Mouse (Mus musculus) forebrain, postnatal 0 days (tissue): ENCODE results near the gene Ubqln4. TPM values are rescaled to one million over a fixed set of nuclear protein-coding genes. Genes with fewer than 3 reads are reported as not detected.
"Not testable (repeated sequence)": the region's sequence is repeated elsewhere in the genome, so short reads cannot be mapped to it uniquely, and the experiment has no call there.

Experiments
- ATAC-seq: fragments of 200-750 bp; cut with Nextera tagmentation; 2 replicates; pipeline ENCODE4 v1.8.0; 2017; ENCODE audit warnings: mild to moderate bottlenecking, moderate library complexity
- DNase-seq: peaks from one replicate; pipeline ENCODE4 v3.0.0-alpha.2; 2015
- H3K27ac ChIP-seq: fragments of 300-500 bp; sonication (generic); 2 replicates; pipeline ENCODE4 v1.5.1; 2014; ENCODE audit warnings: low read depth, mild to moderate bottlenecking, antibody characterized with exemption, low read length, moderate library complexity, mixed read lengths
- H3K27me3 ChIP-seq: fragments of 300-500 bp; sonication (generic); 2 replicates; pipeline ENCODE4 v1.6.1; 2014; ENCODE audit warnings: mild to moderate bottlenecking, low read length, mixed read lengths; ENCODE audit not compliant: insufficient read depth
- H3K36me3 ChIP-seq: fragments of 300-500 bp; sonication (generic); 2 replicates; pipeline ENCODE4 v1.6.1; 2014; ENCODE audit warnings: mild to moderate bottlenecking, moderate library complexity; ENCODE audit not compliant: insufficient read depth
- H3K4me1 ChIP-seq: fragments of 300-500 bp; sonication (generic); 2 replicates; pipeline ENCODE4 v1.6.1; 2014; ENCODE audit warnings: antibody characterized with exemption; ENCODE audit not compliant: insufficient read depth
- H3K4me2 ChIP-seq: fragments of 300-500 bp; sonication (generic); 2 replicates; pipeline ENCODE4 v1.6.1; 2014; ENCODE audit warnings: low read depth, mild to moderate bottlenecking, moderate library complexity
- H3K4me3 ChIP-seq: fragments of 300-500 bp; sonication (generic); 2 replicates; pipeline ENCODE4 v1.5.1; 2014; ENCODE audit warnings: low read depth, low read length, mixed read lengths
- H3K9ac ChIP-seq: fragments of 300-500 bp; sonication (generic); 2 replicates; pipeline ENCODE4 v1.6.1; 2014; ENCODE audit warnings: mild to moderate bottlenecking
- H3K9me3 ChIP-seq: fragments of 300-500 bp; sonication (generic); 2 replicates; pipeline ENCODE4 v1.6.1; 2016; ENCODE audit warnings: low read length
- CTCF ChIP-seq: sonication (generic); IDR thresholded peaks from 2 replicates; pipeline ENCODE4 v1.5.1; 2016; ENCODE audit warnings: antibody characterized with exemption, control low read depth, low read depth
- WGBS: fragments of 180-500 bp; shearing (Covaris S2); extraction: QIAGEN DNeasy Blood & Tissue Kit; methylation state at CpG from one replicate; pipeline ENCODE4 v1.1.7; 2014; 5-methylcytosine and 5-hydroxymethylcytosine counted together
- polyA plus RNA-seq: library from polyadenylated mRNA; unstranded; fragments of >200 nt; fragmentation: Nextera tagmentation; extraction: Ambion mirVana; gene quantifications from 2 replicates; pipeline ENCODE4 v1.2.1, GENCODE M21; 2015
- total RNA-seq: library from RNA; depleted of rRNA; stranded (reverse); fragments of >200 nt; gene quantifications from 2 replicates; pipeline ENCODE4 v1.2.3, GENCODE M21; 2014

Ubqln4 gene
- total and polyA plus RNA-seq, 2 experiments from 2014 or later: 30.8 to 116 TPM

DNA sequence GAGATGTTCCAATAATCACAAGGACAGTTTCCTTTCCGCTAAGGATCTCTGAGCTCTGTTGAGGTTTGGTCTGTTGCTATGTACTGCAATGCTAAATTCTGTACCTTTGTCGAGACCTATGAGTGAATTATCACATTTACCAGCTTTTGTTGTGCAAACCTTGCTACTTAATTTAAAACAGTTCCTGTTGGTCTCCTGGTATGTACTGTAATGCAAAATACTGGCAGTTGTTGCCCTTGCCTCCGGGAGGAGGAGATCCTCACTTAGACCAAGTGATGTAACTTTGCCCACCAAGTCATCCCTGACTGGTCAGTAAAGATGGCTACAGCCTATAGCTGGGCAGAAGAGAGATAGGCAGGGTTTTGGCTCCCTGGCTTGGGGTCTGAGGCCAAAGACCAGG is 22.0 kb downstream of the Ubqln4 start, which contains the start of gene Ssr2:
Ssr2 (plus strand) TSS at position 337 of the 400 bp plus-strand sequence.
- no peak within 1 kb of the TSS for H3K4me2 ChIP-seq
- no peaks in the 10 kb centered on the region for H3K27me3 ChIP-seq
- no peak within 1 kb of the TSS for H3K27ac ChIP-seq
- H3K9me3 ChIP-seq: no peaks in the 10 kb centered on the region
- no peaks in the 10 kb centered on the region for H3K36me3 ChIP-seq
- no peak for TF ChIP-seq CTCF
- no peak within 1 kb of the TSS for H3K9ac ChIP-seq
- ATAC-seq: no peak
- DNase-seq: no peak
- H3K4me1 ChIP-seq: peaks cover 4% of the 10 kb centered on the region; the same call in 1 of the 2 replicates
- no peak within 1 kb of the TSS for H3K4me3 ChIP-seq
- 89% methylated on average over 3 of the region's 3 CpGs for WGBS

DNA sequence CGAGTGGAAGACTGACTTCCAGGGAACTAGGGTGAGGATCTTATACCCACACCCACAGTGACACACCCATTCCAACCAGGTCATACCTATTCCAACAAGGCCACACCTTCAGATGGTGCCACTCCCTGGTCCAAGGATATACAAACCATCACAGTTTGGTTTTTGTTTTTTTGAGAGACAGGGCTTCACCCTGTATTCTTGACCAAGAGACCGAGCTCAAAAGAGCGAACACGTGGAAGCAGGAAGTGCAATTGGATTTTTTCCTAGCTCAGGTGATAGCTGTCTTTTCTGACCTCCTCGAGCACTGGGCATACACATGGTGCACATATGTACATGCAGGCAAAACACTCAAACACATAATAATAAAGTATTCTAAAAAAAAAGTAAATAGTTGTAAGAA is 24.3 kb downstream of the Ubqln4 start:
- H3K27me3 ChIP-seq, H3K9ac ChIP-seq, ATAC-seq, H3K4me1 ChIP-seq, H3K36me3 ChIP-seq, DNase-seq, H3K9me3 ChIP-seq, H3K4me3 ChIP-seq, H3K27ac ChIP-seq, H3K4me2 ChIP-seq: not testable (repeated sequence)
- 87% methylated on average over 5 of the region's 5 CpGs for WGBS

DNA sequence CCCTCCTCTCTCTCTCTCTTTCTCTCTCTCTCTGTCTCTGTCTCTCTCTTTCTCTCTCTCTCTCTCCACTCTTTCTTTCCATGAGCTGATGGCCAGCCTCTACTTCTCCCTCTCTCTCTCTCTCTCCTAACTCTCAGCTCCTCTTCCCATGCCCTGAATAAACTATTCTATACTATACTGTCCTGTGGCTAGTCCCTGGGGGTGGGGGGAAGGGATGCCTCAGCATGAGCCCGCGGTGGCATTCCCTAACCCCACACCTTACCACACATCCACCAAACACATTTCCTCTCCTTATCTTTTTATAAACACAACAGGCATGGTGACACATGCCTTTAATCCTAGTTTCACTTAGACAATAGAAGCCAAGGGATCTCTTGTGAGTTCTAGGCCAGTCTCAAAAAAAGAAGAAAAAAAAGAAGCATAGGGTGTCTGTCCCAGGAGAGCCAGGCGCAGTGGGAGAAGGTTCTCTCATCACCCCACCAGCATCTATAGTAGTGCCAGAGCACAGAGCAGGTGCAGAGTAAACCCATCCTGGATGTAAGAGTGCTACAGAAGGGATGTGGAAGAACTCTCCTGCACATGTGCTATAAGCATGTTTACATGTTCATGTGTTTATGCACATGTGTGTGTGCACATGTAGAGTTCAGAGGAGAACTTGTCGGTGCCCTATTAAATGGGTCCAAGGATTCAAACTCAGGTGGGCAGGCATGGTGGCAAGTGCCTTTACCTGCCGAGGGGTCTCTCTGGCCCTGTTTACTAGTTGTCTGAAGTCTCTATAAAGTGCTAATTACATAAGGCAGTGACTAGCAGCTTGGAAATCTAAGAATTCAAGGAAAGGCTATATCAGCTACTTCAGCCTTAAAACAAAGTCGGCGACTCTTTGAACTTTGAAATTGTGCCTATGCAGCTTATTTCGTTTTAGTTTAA is 25.2 kb downstream of the Ubqln4 start:
- H3K9ac ChIP-seq: peak overlapping the region; percentile 79
- H3K4me2 ChIP-seq: peak overlapping the region; percentile 71
- no peaks in the 10 kb centered on the region for H3K27me3 ChIP-seq
- no peak for TF ChIP-seq CTCF
- ATAC-seq (0 out of 2 replicates have a peak, but pooled peaks have one; percentile 1), DNase-seq (no peak)
- peaks cover 17% of the 10 kb centered on the region for H3K36me3 ChIP-seq
- peak overlapping the region; percentile 78 for H3K4me3 ChIP-seq
- H3K27ac ChIP-seq: no peak overlapping the region
- H3K9me3 ChIP-seq: no peaks in the 10 kb centered on the region
- peaks cover 7% of the 10 kb centered on the region; the same call in 1 of the 2 replicates for H3K4me1 ChIP-seq
- 58% methylated on average over 8 of the region's 8 CpGs for WGBS

DNA sequence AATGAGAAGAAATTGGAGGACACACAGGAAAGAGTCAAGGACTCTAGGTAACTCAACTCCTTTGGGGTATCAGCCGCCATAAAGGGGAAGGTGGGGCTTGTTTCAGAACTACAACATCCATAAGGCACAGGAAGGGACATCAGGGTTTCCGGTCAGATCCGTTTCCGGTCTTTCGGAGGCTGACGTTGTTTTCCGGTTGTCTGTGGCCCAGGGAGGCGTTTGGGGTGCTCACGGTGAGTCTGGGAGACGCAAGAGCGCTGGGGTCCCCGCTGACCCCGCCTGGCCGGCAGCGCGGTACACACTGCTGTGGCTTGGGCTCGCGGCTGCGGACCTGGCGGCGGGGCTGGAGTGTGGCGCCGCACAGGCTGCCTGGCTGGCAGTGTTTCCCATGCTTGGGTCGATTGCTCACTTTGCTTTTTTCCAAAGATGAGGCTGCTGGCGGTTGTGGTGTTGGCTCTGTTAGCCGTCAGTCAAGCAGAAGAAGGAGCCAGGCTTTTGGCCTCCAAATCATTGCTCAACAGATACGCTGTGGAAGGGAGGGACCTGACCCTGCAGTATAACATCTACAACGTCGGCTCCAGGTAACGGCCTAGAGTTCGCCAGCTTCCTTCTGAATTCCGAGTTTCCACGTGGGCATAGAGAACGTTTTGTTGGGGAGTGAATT is 26.0 kb downstream of the Ubqln4 start:
- peak overlapping the region; percentile 78 for H3K4me3 ChIP-seq
- no peaks in the 10 kb centered on the region for H3K27me3 ChIP-seq
- peaks cover 23% of the 10 kb centered on the region for H3K36me3 ChIP-seq
- no peaks in the 10 kb centered on the region for H3K9me3 ChIP-seq
- peak; percentile 97 for ATAC-seq
- under 1% methylated on average over 34 of the region's 34 CpGs for WGBS
- H3K27ac ChIP-seq: peak overlapping the region; percentile 68; the same call in 1 of the 2 replicates
- DNase-seq: peak; percentile 87
- peaks cover 7% of the 10 kb centered on the region; the same call in 1 of the 2 replicates for H3K4me1 ChIP-seq
- peak overlapping the region; percentile 71 for H3K4me2 ChIP-seq
- TF ChIP-seq CTCF: no peak
- peak overlapping the region; percentile 79 for H3K9ac ChIP-seq

DNA sequence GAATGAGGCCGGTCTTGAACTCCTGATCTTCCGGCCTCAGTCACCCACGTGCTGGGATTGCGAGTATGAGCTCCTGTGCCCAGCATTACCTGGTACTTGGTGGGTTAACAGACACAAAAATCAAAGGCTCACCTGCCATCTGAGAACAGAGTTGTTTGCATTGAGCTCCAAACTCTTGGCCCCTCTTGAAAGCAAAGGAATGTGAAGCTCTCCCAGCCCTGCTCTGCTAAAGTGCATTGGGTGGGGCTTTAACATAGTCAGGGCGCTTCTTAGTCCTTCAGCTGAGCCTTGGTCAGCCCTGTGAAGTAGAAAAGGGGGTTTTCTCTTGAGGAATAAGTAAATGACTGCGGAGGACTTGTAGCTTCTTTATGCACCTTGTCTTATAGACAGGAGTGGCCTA is 32.2 kb downstream of the Ubqln4 start:
- no peak for ATAC-seq
- no peak for TF ChIP-seq CTCF
- H3K27me3 ChIP-seq: no peaks in the 10 kb centered on the region
- H3K4me3 ChIP-seq: no peak overlapping the region
- H3K4me2 ChIP-seq: no peak overlapping the region
- no peak for DNase-seq
- H3K9ac ChIP-seq: no peak overlapping the region
- 96% methylated on average over 6 of the region's 6 CpGs for whole genome bisulfite sequencing
- H3K9me3 ChIP-seq: no peaks in the 10 kb centered on the region
- peaks cover 59% of the 10 kb centered on the region for H3K36me3 ChIP-seq
- H3K4me1 ChIP-seq: 0 out of 2 replicates have a peak, but pooled peaks cover under 1% of the 10 kb centered on the region
- no peak overlapping the region for H3K27ac ChIP-seq

DNA sequence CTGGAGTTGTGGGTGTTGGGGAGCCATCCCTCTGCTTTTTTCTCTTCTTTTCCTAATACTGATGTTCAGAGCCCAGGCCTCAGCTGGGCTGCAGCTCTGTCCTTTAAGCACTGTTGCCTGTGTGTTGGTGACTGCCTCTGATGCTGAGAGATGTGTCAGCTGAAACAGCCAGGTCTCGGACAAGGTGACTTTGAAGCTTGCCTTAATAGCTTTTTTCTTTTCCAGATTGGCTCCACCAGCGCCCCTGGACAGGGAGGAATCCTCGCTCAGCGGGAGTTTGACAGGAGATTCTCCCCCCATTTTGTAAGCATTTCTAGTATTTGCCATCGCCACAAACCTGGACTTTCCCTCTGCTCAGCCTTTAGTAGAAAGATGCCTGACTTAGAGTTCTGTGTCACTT is 33.1 kb downstream of the Ubqln4 start:
- Histone ChIP-seq H3K4me2 (no peak overlapping the region), H3K4me3 (no peak overlapping the region), H3K27ac (no peak overlapping the region), H3K9ac (no peak overlapping the region), H3K27me3 (no peaks in the 10 kb centered on the region), H3K36me3 (peaks cover 59% of the 10 kb centered on the region), H3K4me1 (no peaks in the 10 kb centered on the region), H3K9me3 (no peaks in the 10 kb centered on the region)
- no peak for TF ChIP-seq CTCF
- DNase-seq (no peak), ATAC-seq (no peak)
- 94% methylated on average over 5 of the region's 5 CpGs for WGBS

DNA sequence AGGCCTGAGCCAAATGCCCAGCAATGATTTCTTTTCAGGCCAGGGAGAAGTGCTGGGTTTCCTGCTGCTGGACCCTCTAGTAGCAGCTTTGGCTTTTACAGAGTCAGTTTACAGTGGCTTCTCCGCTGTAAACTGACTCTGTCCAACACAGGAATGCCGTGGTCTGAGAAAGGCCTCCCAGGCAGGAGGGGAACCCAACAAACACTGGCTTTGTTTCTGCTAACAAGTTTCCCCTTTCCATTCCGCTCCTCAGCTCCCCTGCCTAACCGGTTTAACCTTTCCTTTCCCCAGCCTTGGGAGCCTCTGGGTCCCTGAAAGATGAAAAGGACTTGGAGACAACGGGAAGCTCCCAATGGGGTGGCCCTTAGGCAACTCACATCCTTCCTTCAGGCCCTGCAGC is 36.7 kb downstream of the Ubqln4 start:
- no peak overlapping the region for H3K27ac ChIP-seq
- H3K36me3 ChIP-seq: peaks cover 36% of the 10 kb centered on the region
- no peak for ATAC-seq
- TF ChIP-seq CTCF: no peak
- H3K9me3 ChIP-seq: no peaks in the 10 kb centered on the region
- H3K4me3 ChIP-seq: no peak overlapping the region
- H3K9ac ChIP-seq: no peak overlapping the region
- WGBS: 26% methylated on average over 5 of the region's 5 CpGs
- H3K27me3 ChIP-seq: no peaks in the 10 kb centered on the region
- no peaks in the 10 kb centered on the region for H3K4me1 ChIP-seq
- DNase-seq: no peak
- no peak overlapping the region for H3K4me2 ChIP-seq
